Mouse (Mus musculus) embryo, embryonic 9.5 days (tissue): ENCODE results near the gene Rimbp3.
"Not testable (repeated sequence)": the region's sequence is repeated elsewhere in the genome, so short reads cannot be mapped to it uniquely, and the experiment has no call there.

ENCODE experiments used
- DNase-seq: peaks from one replicate; pipeline ENCODE4 v3.0.0-alpha.2; 2017; ENCODE audit errors: extremely low spot score

Gene Rimbp3

DNA sequence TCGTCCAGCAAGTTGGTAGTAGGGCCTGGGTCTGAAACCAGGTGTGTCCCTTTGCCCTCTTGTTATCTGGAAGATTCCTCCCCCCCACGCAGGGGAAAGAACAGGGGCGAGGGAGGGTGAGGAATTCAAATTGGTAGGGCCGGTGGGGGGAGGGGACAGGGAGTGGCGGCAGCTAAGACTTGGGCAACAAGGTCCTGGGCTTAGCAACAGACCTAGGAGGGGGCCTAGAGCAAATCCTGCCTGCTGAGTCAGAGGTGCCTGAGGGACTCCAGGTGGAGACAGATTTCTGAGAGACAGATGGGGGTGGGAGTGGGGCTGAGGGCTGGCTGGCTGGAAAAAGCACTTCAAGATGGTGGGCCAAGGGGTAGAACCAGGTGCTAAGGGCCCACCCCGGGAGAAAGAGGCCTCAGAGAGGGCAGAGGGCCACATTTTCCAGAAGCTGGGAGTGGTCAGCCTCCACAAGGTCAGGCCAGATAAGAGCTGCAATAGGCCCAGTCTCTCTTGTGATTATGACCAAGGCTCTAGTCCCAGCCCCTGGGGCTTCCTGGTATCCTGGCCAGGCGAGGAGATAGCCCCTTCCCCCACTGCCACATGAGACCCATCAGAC is 11.8 kb downstream of the Rimbp3 start:
- DNase-seq = peak; percentile 22

DNA sequence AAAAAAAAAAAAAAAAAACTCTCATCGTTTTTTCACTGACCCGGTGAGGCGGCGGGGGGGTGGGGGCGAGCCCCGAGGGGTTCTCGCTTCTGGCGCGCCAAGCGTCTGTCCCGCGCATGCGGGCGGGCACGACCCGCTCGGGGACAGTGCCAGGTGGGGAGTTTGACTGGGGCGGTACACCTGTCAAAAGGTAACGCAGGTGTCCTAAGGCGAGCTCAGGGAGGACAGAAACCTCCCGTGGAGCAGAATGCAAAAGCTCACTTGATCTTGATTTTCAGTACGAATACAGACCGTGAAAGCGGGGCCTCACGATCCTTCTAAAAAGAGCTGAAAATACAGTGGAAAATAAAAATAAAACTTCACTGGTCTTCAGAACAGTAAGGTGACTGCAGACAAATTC is 13.8 kb downstream of the Rimbp3 start:
- DNase-seq = peak; percentile 98

DNA sequence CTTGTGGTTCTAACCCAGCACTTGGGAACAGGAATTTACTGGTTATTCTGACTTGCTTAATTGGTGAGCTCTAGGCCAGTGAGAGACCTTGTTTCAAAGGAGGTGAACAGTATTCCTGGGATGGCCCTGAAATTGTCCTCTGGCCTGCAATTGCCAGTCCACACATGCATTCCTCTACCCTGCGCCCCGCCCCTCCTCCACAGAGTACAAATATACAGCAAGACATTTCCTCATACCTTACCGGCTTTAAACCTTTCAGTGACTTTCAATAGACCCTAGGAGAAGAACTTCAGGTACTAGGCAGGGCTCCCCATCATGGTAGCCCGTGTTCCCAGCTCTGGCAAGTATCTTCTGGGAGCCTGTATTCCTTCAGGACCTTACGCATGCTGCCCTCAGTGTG is 17.2 kb downstream of the Rimbp3 start:
- no peak for DNase-seq

DNA sequence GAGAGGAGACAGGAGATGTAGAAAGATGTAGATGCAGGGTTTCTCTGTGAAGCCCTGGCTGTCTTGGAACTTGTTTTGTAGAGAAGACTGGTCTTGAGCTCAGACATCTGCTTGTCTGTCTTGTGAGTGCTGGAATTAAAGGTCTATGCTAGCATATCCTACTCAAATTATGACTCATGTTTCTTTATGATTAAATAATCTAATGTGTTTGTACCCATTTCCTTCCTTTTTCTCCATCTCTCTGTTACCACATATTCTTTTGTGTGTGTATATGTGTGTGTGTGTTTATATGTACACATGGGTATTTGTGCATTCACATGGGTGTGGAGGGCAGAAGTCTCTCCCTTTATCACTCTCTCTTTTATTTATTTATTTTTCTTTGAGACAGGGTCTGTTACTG is 18.1 kb downstream of the Rimbp3 start:
- DNase-seq = no peak

DNA sequence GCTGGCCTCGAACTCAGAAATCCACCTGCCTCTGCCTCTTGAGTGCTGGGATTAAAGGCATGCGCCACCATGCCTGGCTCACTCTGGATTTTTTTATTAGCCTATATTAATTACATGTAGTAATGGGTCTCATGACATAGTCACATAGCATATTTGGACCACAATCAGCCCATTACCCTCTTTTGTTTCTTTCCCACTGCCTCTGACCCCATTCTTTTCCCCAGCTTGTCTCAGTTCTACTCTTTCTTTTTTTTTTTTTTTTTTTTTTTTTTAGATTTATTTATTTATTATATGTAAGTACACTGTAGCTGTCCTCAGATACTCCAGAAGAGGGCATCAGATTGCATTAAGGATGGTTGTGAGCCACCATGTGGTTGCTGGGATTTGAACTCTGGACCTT is 23.1 kb downstream of the Rimbp3 start:
- DNase-seq = not testable (repeated sequence)

DNA sequence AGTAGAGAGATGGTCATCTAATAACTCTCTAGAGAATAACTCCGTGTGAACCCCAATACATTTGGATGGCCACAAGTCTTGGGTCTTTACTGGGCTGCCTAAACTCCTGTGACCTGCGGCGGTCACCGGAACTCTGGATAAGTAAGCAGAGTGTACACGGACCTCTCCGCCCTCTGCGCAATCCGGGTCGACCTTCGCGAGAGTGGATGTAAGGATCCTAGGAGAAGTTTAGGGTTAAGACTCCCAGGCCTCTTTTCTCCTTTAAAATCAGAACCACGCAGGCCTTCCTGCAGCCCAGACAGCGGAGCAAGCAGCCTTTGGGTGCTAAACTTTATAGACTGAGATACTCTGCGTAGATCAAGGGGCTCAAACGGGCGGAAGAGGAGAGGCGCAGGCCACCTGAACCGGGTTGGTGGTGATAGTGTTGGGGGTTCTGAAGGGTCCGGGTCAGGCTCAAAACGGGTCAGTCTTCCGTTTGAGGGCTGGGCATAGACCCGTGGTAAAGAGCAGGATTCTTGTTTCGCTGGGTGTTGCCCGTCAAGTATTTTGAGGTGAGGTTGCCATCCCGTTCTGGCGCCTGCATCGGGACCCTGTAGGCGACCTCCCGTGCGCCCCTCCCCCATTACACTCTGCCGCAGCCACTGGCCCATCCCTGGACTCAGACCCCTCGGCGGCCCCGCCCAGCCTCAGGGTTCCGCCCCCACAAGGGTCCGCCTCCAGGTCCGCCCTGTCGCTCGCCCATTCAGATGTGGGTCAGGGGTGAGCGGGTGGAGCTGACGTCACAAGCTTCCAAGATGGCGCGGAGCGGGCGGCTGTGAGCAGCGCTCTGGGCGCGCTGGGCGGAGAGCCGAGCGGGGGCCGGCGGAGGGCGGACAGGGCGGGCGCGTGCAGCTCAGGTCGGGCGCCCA is 24.6 kb downstream of the Rimbp3 start, which contains the start of gene Hic2:
Hic2 (plus strand) TSS at position 779 of the 908 bp plus-strand sequence.
- DNase-seq = peak; percentile 99

DNA sequence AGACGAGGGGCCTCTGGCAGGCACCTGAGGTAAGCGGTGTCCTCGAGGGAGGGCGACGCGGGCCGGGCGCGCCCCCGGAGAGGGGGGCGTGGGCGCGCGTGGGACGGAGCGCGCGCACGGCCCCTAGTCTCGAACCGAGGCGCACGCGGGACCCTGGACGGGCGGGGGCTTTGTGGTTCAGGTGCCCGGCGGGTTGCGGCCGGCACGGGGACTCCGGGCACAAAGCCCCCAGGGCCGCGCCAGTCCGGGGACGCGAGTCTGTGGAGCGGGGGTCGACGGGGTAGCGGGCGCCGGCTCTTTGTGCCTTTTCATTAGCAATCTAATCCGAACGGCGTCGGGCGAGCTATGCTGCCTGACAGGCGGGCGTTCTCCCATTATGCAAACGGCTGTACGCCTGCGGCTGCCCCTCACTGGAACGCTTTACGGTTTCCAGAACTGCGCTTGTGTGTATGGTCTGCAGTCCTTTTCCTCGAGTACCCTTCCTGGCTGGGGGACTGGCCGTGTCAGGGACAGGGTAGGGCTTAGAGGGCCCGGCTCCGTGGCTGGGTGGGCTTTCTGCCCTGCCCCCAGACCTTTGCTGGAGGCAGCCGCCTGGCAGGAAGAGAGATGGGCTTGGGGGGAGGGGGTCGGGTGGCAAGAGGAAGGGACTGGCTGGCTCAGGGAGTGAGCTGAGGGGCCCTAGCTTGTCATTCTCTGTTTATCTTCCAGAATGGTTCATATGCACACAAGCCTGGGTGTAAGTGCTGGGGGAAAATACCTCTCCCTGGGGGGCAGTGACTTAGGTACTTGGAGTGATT is 25.5 kb downstream of the Rimbp3 start:
- peak; percentile 83 for DNase-seq

DNA sequence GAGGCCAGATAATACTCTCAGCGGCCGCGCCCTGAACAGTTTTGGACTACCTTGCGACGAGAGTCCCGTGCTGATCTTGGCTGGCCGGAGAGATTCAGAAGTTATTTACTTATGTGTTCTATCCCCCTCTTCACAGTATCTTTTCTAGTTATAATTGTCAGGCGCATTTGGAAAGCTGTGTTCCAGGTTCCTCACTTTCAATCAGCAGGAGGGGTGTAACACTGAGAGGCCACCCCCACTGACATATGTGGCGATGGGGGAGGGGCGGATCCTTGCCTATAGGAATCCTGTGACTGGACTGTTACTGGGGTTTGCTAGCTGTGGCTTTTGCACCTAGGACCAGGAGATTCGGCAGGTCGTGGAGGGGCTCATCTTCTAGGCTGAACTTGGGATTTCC is 26.1 kb downstream of the Rimbp3 start:
- DNase-seq = peak; percentile 59

DNA sequence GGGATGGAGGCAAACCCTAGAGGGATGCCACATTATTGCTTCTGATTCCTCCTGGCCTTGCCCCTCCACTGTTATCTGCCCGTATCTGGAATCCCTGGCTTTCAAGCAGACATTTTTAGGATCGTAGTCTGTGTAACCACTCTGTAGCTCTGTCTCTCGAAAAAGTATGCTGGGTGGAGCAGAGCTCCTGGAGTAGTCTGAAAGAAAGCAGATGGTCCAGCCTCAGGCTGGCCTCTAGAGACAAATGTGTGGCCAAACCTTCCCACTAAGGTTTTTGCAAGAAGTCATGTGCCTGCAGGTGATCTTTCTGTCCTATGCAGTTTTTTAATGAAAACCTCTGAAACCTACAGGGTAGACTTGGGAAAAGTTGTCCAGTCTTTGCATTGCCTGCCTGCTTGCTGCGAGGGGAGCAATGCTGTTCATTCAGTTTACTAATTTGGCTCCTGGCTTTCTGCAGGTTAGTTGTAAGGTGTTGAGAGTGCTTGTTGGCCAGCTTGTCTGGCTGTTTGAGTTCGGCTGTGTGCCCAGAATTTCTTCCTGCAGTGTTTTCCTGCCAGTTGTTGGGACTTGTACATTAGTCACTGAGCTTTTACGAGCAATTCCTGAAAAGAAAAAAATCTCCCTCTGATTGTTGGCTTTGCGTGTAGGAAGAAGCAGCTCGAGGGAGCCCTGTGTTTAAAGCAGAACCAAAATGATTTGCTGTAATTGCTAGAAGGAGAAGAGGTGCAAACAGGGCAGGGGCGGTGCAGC is 26.7 kb downstream of the Rimbp3 start:
- DNase-seq = no peak

DNA sequence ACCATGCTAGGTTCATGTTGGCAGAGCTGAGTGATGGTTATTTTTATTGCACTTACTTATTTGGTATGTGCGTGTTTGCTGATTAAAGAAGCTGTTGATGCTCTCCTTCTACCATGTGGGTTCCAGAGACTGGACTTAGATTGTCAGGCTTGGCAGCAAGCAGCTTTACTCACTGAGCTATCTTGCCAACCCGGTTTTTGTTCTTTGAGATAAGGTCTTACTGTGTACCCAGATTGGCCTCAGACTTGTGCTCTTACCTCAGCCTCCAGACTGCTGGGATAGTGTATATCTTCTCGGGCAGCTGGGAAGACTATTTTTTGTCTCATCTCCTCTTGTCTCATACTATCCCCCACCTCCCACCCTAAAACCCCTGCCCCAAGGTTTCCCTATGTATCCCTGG is 29.2 kb downstream of the Rimbp3 start:
- DNase-seq = no peak

DNA sequence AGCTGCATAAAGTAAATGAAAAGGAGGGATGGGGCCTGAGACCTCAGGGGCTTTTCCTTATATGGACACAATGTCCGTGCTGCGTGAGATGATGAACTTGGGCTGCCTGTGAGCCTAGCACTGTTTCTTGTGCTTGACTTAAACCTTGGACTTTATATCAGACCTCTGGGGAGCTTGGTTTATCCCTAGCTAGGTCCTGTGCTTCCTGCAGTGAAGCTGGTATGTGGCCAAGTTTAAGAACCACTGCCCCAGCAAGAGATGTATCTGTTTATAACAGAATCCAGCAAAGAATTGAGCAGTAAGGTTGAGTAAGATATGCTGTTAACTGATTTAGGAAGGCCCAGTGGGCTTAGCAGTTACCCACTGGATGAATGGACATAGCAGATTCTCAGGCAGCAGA is 31.0 kb downstream of the Rimbp3 start:
- no peak for DNase-seq

DNA sequence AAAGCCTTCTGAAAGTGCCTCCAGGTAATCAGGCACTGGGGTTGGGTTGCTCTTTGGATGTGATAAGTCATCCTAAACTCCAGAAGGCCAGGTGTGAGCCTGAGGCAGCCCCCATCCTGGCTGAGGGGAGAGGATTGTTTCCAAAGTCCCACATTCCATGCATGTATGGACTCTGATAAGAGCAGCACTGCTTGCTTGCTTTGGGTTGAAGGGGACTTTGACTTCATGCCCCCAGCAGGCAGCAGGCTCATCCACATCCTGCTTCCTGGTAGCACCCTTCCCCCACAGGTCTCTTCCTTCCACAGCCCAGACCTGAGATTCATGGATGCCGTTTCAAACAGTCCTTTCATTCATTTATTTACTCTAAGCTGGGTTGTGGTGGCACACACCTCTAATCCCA is 35.3 kb downstream of the Rimbp3 start:
- no peak for DNase-seq

DNA sequence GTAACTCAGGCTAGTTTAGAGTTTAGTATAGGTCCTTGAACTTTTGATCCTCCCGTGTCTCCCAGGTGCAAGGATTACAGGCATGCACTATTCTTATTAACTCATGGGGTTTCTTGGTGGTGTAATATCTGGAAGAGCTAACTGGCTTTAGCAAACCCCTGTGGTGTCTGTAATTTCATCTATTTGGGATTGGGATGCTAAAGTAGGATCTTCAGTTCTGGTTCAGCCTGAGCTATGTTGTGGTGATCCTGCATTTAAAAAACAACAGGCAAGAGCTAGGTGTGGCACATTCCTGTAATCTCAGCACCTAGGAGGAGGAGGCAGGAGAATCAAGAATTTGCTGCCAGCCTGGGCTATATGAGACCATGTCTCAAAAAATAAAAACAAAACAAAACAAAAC is 36.6 kb downstream of the Rimbp3 start:
- DNase-seq = no peak

DNA sequence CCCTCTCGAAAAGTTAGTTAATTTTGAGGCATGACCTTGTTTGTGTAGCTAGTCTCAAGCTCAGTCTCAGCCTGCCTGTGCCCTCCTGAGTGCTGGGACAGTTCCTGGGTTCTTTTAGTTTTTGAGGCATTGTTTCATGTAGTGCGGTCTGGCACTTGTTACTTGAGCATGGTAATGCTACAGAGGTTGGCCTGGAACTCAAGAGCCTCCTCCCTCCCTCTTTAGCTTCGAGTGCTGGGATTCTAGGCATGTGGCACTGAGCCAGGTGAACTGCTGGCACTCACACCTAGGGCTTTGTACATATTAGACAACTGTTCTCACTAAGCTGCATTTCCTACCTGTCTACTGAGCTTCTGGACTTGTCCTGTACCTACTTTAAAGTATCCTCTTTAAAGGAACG is 39.3 kb downstream of the Rimbp3 start:
- no peak for DNase-seq

DNA sequence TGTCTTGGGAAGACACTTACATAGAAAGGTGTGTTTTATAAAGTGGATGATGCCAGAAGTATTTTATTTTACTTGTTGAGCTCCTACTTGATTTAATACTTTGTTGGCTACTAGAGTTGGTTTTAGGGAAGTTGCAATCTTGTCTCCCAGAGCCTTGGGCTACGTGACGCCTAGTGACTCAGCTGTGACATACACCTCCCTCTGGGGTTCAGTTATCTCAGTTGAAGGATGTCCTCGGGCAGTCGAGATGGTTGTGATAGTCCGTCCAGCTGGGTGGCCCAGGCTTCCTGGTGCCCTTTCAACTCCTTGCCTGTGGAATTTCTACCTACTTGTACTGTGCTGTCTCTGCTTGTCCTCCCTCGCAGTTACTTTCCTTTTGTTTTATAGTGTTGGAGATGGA is 40.7 kb downstream of the Rimbp3 start:
- no peak for DNase-seq

DNA sequence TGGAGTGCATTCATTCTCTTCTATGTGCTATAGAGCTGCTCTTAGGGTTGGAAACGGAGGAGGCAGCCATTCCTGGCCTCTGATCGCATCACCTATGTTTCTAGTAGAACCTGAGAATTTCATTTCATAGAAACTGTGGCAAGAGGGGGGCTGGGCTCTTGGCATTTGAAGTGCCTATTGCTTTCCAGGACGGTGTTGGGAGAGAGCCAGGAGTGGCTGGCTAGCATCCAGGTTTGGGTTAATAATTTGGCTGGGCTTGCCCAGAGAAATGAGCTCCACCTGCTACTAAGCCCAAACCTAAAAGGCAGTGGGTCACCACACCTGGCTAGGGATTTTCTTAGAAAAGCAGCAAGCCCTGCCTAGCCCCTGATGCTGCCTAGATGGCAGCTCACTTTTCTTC is 43.1 kb downstream of the Rimbp3 start:
- DNase-seq = no peak

DNA sequence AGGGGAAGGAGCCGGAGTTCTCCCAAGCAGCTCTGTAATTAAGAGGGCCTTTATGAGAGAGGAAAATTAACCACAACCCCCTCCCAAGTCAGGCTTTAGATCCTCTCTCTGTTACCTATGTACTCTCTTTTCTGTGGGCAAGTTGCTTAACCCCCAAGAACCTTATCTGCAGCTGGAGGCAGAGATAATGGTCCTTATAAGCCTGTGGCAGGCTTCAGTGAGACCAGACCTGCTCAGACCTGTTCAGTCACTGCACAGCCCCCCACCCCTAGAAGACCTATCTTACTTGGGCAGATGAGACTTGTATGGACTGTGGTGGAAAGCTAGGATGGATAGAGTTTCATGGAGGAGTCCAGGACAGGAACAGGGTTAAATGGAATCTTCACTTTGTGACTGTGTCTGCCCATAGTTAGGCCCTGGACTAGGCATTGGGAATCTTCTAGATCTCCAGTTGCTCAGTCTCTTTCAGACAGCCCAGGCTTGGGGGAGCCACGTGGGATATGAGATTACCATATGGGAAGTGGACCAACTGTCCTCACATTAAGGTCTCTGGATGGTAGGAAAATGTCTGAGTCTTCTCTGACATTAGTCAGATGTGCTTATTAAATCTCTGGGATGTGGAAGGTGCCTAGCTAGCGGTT is 43.8 kb downstream of the Rimbp3 start:
- DNase-seq = no peak

DNA sequence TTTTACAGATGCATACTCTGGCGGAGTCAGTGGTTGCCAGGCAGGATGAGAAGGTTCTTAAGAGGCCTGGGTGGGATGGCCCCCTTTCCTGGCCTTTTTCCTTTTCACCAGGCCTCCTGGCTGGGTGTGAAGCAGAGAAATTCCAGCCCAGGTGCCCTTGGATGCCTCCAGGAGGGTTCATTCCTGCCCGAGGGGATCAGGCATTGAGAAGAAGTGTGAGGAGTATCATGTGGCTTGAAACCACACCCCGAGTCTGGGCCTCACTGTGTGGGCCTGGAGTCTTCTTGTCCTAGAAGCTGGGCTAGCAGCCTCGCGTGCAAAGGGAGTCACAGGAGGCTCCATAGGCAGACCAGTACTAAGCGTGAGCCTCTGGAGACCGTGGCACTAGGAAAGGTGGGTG is 44.4 kb downstream of the Rimbp3 start:
- no peak for DNase-seq

DNA sequence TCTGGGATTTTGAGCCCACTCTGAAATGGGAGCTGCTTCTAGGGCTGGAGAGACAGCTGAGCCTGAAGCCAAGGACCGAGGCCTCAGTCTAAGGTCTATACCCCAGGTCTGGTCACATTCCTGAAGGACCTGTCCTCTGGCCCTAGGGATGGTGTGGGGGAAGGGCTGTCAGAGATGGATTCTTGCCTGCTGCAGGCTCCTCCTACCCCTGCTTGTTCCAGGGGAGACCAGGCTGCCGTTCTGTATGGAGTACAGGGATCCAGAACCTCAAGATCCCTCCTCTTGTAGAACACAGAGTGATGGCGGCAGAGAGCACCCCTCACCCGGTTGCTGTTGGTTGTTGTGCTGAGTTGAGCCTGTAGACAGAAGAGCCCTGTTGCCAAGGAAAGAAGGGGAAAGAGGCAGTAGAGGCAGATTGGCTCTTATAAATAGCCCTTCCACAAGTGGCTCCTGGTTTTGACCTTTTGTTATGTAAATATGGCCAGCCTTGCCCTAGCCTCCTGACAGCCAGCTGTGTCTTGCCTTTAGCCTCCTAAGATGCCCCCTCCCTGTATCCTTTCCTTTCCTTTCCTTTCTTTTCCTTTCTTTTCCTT is 45.7 kb downstream of the Rimbp3 start:
- DNase-seq = peak; percentile 28

DNA sequence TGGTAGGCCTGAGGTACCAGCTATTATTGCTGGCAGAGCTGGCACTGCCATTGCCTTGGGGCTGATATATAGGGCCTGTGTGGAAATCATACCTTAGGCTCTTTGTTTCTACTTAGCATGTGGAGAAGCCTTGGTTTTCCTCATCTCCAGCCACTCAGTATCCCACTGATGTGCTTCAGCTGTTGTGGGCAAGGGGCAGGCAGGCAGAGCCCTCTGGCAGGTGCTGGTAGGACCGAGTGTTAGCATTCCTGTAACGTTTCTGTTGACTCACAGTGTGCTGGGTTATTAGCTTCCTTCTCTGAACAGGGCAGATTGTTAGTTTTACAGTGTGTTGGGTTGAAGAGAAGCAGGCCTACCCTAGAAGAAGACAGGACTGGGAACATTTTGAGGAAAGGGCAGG is 46.9 kb downstream of the Rimbp3 start:
- no peak for DNase-seq

DNA sequence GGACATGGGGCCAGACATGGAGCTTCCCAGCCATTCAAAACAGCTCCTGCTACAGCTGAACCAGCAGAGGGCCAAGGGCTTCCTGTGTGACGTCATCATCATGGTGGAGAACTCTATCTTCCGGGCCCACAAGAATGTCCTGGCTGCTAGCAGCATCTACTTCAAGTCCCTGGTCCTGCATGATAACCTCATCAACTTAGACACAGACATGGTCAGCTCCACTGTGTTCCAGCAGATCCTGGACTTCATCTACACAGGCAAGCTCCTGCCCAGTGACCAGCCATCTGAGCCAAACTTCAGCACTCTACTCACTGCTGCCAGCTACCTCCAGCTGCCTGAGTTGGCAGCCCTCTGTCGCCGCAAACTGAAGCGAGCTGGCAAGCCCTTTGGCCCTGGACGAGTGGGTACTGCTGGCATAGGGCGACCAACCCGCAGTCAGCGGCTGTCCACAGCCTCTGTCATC is 49.0 kb downstream of the Rimbp3 start:
- DNase-seq = no peak
